Mouse (Mus musculus) right cerebral cortex, postnatal 14 days (tissue): ENCODE measurements around the gene Gm49416.

ENCODE experiments used
- DNase-seq: peaks from one replicate; pipeline ENCODE4 v3.0.0; 2022

The Gm49416 gene

DNA sequence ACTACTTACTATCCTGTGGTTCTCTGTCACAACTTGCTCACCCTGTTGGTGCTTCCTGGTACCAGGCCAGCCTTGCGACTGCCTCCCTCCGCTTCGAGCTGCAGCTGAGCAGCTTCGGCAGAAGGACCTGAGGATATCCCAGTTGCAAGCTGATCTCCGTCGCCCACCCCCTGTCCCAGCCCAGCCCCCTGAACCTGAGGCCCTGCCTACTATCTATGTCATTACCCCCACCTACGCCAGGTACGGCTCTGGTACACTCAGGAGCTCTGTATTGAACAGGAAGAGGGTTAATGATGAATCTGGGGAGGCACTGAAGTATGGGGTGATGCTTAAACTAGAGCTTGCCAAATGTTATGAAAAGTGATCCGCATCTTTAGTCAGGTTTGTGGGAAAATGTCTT lies 33.0 kb downstream of the Gm49416 start:
- DNase-seq: no peak

DNA sequence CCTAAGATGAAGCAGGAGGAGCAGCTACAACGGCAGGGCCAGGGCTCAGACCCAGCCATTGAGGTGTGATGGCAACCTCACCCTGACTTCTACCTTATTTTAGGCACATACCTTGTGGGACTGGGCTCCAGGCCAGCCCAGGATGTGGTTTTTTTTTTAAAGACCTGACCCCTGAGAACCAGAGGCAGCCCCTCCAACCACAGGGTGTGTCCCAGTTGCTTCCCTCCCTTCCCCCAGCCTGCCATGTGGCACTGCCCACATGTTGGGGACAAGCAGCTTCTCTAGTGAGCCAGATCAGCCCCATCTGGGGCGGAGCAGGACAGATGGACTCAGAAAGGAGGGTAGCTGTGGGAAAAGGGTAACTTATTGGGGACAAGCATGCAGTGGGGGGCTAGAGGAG lies 38.0 kb downstream of the Gm49416 start:
- no peak for DNase-seq

DNA sequence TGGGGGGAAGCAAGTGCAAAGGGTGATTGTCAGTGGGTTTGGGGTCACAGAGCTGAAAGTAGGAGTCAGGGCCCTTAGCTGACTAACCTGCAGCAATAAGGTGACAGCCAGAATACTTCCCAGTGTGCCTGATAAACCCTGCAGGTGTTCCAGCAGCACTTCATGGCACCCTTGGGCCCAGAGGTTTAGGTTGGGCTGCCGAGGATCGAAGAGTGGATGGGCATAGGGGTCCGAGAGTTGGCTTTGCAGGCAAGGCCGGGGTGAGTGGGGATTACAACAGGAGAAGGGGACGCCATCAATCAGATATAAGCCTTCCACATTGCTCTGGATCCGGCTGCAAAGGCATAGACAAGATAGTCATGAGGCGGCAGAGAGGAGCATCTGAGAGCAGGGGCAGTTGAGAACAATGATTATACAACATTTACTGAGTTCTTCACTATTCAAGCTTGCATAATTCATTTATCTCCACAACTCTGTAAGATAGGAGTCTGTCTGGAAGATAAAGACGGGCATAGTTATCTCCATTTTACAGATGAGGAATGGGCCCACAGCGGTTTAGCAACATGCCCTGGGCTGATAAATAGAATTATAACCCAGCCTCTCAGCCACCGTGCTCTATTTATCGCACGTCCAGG lies 39.3 kb downstream of the Gm49416 start:
- no peak for DNase-seq

DNA sequence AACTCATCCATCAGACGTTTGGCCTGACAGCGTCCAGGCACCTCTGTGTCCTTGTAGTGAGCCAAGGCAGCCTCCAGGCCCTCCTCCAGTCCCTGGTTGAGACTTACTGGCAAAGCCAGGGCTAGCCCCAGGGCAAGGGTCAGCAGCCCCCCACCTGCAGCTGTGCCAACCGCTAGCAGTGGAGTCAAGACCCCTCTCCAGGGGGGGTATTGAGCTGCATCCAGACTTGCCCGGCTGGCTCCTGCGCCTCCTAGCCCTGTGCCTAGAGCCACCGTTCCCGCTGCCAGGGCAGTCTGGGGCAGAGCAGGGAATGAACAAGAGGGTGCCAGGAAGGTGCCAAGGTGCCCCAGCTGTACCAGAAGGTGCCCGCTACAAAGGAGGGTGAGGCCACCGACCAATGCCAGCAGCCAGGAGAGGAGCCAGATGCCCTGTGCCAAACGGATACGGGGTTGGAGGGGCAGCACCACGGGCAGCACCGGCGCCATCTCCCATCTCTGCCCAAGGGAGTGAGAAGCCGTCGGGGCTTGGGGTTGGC lies 40.0 kb downstream of the Gm49416 start:
- DNase-seq: no peak

DNA sequence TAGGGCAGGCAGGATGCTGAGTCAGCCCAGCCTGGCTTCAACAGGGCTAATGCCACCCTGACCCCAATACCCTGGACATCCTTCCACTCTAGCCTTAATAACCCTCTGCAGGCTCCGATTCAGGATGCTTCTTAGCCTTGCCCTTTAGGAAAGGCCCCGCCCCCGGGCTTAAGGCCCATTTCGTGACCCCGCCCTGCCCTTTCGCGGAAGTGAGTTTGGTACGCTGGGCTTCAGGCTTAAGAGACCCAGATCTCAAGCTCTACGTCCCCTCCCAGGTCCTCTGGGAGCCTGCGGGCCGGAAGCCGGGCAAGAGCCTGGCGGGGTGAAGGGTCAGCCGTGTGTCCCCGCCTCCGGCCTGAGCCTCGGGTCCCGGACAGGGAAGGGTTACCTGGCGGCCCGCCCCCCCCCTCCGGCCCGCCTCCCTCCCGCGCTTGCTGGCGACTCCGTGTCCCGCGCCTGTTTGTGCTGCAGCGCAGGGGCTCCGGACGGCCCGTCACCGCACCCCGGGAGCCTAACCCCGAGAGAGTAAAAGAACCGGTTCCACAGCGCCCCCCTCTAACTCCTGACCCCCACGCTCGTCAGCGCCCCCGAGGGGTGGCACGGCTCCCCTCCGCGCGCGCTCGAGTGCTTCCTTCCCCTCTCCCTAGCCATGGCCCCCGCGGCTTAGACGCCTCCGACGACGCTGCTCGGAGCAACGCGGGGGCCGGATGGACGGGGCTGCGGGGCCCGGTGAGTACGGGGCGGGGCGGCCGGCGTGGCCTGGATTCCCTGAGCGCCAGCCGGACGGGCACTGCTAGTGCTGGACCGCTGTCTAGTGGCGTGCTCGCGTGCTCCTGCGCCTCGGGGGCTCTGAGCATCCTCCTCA lies 40.7 kb downstream of the Gm49416 start, which contains the start of the genes Rom1 and Eml3:
Gene Rom1, minus strand, starts transcription at position 133 of the 865 bp plus-strand sequence.
Gene Eml3, plus strand, starts transcription at position 329 of the 865 bp plus-strand sequence.
- DNase-seq: peak; percentile 48

DNA sequence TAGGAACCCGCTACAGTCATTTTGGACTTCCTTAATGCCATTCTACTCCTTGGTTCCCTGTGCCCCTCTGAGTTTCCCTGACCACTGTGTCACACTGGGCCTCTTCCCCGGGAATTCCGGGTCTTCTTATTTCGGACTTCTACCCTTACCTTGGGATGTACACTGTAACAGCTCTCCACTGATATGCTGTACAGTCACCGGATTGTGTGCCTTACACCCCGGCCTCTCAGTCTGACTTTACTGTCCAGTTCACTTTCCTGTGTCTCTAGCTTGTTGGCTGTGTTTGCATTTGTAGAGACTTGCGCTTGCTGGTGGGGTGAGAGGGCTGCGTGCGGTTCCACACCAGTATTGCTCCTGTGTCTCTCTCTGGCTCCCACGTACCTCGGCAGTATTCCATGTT lies 41.4 kb downstream of the Gm49416 start:
- DNase-seq: no peak

DNA sequence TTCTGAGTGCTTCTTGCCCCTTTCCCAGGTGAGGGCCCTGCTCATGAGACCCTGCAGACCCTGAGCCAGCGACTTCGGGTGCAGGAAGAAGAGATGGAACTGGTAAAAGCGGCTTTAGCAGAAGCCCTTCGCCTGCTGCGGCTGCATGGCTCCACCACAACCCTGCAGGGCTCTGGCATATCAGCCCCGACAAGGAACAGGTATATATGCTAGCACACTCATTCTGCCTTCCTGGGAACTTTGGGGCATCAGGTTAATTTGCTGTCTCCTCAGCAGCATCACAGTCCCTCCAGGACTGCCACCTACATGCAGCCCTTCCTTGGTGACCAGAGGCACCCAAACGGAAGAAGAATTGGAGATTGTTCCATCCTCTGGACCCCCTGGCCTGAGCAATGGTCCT lies 42.0 kb downstream of the Gm49416 start:
- DNase-seq: no peak

DNA sequence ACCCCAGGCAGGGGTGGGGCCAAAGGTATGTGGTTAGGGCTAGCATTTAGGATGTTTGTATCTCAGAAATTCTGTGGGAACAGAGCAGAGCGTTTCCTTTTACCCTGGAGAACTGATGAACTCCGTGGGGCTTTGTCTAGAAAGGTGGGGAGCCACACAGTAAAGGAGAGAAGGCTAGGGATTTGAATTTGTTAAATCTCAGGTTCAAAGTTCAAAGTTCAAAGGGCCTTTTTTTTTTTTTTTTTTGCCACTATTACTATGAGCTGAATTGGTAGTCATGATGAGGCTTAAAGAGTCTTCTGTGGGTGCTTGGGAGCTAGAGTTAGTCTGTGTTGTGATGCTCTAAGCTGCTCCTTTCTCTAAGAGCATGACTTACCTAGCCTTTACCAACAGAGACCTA lies 48.0 kb downstream of the Gm49416 start:
- no peak for DNase-seq

DNA sequence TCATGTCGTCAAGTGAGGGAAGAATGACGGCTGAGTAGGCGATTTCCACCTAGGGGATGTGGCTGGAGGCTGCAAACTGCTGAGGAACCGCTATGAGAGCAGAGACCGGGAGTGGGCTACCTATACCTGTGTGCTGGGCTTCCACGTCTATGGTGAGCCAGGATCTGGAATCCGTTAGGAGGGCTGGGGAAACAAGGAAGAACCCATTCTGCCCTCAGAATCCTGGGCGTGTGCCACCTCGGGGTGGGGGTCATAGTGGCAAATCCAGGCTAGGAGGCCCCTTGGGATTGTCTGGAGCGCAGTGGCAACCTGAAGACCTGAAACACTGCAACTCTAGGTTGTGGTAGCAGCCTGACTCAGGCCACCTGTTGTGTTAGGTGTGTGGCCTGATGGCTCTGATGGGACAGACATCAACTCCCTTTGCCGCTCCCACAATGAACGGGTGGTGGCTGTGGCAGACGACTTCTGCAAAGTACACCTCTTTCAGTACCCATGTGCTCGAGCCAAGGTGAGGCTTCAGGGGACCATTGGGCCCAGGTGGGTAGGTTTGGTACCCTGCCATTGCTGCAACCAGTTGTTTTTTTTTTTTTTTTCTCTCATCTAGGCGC lies 51.9 kb downstream of the Gm49416 start:
- DNase-seq: no peak

DNA sequence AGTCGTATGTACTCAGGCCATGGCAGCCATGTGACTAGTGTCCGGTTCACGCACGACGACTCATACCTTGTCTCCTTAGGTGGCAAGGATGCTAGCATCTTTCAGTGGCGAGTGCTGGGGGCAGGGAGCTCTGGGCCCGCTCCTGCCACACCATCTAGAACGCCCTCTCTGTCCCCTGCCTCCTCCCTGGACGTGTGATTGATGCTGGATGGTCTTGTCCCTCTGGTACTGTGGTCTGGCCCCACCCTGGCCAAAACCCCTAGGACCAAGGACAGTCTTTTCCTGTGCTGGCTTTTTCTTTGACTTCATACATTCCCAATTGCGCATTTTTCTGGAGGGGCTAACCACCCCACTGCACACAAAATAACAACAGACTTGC lies 52.4 kb downstream of the Gm49416 start:
- DNase-seq: no peak

DNA sequence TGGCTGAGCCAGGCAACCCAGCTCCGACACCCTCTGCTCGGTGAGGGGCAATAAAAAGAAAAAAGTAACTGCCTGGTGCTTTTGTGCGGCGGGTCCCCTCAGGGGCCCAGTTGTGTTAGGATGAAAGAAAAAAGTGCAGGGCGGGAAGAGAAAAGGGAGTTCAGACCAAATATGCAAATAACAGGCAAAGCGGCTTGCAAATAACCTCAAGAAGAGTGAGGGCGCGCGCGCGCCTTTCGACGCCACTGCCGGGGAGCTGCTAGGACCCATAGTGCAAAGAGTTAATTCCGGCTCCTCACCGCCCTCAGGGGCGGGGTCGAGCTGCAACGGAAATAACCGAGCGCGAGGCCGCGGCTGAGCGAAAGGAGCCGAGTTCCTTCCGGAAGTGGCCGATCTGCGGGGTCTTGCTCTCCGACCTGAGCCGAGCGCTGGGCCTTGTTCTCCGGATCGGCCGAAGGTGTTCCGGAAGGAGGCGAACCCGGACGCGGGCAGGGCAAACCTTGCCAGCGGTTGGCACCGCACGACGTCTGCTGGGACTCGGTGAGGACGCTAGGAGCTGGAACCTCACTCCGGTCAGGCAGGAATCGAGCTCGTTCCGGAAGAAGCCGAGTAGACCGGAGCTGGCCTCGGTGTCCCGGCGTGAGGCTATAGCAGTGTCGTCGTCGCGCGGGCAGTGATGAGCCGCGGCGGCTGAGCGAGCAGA lies 52.9 kb downstream of the Gm49416 start, which contains the start of gene Mta2:
Gene Mta2, plus strand, starts transcription at position 361 of the 703 bp plus-strand sequence.
- peak; percentile 98 for DNase-seq

DNA sequence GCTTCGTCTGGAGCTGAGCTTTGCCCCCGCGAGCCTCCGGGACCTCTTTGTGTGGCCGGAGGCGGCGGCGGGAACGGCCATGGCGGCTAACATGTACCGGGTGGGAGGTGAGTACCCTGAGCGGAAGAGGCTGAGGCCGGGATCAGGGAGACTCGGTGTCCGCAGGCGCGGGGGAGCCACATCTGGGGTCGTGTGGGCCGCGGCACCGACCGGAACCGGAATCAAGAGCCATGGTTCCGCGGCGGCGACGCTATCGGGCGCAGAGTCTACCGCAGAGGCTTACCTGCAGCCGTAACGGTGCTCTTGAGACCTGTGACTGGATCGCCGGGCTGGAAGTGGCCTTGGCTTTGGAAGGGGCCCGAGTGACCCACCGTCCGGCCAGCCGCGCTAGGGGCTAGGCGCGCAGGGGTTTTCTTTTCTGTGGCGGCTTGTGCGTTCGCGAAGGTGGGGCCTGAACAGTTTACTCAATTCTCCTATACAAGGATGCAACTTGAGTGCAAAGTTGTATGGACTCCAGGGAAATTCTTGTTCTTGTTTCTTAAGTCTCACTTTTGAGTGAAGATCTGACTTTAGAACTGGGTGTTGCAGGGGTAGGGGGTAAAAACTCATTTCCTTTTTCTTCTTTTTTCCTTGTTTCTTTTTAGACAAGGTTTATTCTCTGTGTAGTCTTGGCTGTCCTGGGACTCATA lies 53.7 kb downstream of the Gm49416 start:
- DNase-seq: no peak

DNA sequence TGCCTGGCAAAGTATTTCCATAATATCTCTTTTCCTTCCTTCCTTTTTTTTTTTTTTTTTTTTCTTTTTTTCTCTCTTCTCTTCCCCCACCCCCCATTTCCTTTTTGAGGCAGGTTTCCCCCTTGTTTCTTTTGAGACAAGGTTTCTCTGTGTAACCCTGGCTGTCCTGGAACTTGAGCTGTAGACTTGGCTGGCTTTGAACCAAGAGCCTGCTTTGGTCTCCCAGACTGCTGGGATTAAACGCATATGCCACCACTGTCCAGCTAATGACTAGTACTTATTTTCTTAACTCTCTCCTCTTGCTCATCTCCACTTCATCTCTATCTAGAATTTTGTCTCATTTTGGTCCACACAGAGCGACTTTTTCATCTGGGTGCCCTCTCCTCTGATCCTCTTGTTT lies 54.3 kb downstream of the Gm49416 start:
- no peak for DNase-seq

DNA sequence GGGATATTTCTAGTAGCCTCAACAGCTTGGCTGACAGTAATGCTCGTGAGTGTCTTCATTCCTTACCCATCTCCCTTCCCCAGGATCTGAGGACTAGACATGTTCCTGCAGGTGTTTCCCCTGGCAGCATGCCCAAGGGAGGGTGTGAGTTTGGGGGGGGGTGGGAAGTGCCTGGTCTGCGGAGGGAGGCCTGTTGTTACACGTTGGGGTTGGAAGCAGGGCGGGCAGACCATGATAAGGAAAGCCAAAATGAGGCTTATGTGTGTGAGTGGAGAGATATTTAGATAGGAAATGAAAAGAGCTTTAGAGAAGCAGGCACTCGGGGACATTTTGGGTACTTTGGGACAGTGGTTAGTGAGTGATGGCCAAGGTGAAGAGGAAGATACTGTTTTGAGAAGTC lies 55.3 kb downstream of the Gm49416 start:
- no peak for DNase-seq

DNA sequence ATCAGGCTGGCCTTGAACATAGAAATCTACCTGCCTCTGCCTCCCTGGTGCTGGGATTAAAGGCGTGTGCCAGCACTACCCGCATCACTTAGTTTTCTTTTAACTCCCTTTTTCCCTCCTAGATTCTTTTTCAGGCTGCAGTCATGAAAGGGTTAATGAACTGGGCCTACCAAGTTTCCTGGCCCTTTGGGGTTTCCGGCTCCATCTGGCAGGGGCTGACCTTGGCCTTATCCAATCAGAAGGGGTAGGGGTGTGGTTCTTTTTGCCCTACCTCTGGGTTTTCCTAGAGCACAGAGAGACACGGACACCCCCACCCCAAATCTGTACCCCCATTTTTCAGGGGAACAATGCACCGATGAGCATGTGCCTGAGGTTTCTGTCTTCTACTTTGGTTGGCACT lies 56.0 kb downstream of the Gm49416 start:
- DNase-seq: peak; percentile 62
